Mouse (Mus musculus): ENCODE data around the gene Fga.

Gene Fga

DNA sequence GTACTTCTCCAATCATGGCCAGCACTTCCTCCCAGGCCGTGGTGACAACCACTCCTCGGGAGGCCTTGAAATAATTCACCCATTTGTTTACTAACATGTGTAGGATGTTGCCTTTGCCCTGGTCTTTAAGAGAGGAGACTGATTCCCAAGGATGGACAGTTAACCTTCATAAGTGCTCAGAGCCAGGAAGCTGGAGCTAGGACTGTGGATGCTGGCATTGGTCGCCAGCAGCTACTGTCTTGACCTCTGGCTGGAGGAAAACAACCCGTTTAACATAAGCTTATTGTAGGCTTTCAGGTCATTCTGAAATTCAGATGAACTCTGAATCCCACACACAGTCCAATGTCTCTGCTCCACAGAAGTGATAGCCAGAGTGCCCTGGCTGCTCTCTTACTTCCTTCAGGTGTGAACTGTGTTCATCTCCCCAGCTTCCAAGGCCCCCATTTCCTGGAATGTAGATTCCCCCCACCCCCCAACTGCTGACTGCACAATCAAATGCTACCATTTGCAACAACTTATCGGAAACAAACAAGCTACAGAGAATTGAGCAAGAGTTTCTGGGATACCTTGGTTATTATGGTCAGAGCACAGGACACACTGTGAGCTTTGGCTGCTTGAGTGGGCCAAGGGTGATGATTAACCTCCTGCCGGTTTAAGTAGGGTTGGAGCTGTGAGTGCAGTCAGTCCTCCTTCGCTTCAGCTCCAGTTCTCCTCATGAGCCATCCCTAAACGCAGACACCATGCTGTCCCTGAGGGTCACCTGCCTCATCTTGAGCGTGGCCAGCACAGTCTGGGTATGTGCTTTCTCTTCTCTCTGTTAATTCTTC is at the start of gene Fga:
TSS of gene Fga (plus strand) at position 602 of the 827 bp plus-strand sequence.
- DNase-seq (ENCODE audit: low spot score) = no peak

GRCm38 (mm10) chr3:82980818-82981217 is 45.1 kb upstream of the Fga start:
- no peak for DNase-seq (ENCODE audit: low spot score)

DNA sequence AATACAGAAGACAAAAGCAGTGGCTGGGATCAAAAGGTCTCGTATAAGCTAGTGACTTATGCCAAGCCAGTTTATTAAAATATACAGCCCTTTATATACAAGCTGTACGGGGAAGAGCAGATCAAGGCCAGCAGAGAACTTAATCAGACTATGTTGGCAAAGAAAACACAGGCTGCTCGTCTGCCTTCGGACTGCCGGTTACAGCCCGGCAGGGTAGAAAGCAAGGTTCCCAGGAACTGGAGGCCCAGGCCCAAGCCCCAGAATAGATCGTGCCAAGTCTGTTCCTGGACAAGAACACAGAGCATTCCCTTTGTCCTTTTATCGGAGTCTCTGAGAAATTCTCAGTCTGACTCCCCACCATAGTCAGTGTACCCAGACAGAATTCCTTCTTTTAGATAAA is 44.0 kb upstream of the Fga start:
- no peak for DNase-seq (ENCODE audit: low spot score)

GRCm38 (mm10) chr3:82984840-82985239 is 41.0 kb upstream of the Fga start:
- no peak for DNase-seq (ENCODE audit: low spot score)

- DNase-seq (ENCODE audit: low spot score) = no peak
Observed at GRCm38 (mm10) chr3:82991963-82992362, 33.9 kb upstream of the Fga start.

GRCm38 (mm10) chr3:82992956-82993355 is 32.9 kb upstream of the Fga start:
- DNase-seq (ENCODE audit: low spot score) = no peak

DNA sequence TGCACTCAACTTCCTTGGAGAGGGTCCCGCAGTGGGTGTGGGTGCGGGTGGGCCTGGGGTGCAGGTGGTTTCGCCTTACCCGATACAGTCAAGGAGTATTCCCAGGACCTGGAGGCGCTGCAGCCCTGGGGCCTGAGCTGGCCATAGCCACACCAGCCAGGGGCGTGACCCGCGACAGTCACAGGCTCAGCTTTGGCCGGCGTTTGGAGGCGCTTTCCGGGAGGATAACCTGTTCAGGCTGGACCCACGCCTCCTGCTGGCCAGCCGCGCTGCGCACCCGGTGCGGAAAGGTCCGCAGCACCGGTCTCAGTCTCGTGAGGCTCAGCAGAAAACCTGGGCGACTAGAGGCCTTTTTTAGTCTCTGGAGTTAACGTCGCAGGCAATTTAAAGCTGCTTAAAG is 30.5 kb upstream of the Fga start:
- DNase-seq (ENCODE audit: low spot score) = peak; percentile 45

GRCm38 (mm10) chr3:82996656-82997055 is 29.2 kb upstream of the Fga start:
- DNase-seq (ENCODE audit: low spot score) = no peak

- DNase-seq (ENCODE audit: low spot score) = no peak
Observed at GRCm38 (mm10) chr3:82998772-82999463, 27.0 kb upstream of the Fga start.

DNA sequence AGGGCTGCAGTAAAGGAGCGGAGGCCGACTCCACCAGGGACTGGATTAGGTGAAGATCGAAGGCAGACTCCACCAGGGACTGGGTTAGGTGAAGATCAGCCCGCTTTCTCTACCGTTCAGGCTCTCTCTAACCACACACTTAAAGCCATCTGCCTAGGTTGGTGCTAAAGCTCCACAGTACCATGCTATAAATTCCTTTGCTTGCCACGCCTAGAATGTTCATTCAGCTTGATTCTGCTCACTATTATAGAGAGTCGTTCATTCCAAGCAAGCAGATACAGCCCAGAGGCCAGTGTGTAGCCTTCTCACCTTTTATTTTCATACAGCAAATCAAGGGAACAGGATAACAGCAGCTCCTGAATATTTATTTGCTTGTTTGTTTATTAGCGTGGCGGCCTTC is 25.9 kb upstream of the Fga start:
- no peak for DNase-seq (ENCODE audit: low spot score)

DNA sequence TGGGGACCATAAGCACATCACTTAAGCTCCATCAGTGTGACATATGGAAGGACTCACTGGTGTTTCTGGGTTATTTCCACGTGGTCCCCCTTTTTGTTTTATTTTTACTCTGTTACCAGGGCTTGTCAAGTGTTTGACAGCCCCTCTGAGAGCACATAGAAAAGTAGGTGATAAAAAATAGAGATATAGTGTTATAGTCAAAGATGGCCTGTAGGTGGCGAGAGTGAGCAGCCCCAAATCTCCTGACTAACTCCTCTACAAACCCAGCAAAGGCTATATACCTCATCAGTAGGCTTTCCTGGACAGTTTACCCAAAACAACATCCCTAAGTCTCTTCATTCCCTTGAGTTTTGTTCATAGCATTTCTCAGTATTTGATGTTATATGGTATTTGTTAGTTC is 23.7 kb upstream of the Fga start:
- DNase-seq (ENCODE audit: low spot score) = no peak

DNA sequence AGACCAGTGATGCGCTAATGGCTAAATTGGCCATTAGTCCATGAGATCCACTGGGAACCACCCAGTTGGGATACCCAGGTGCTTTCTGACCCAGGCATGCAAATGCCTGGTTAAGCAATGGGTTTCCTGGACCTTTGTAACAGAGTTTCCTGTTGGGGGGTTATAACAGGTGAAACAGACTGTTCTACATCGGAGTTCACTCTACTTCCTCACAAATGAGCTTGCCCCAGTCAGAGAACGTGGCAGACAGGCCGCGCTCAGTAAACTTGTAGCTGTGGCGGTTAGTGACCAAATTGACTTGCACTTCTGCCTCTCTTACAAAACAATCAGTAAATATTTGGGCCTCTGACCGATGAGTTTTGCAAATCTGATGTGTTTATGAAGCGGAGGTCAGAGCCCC is 22.8 kb upstream of the Fga start:
- DNase-seq (ENCODE audit: low spot score) = no peak

GRCm38 (mm10) chr3:83004801-83005200 is 21.1 kb upstream of the Fga start:
- DNase-seq (ENCODE audit: low spot score) = no peak

GRCm38 (mm10) chr3:83007557-83007956 is 18.3 kb upstream of the Fga start, which contains the start of gene Fgg:
Fgg (plus strand) TSS chr3:83007724.
- no peak for DNase-seq (ENCODE audit: low spot score)

GRCm38 (mm10) chr3:83010291-83010690 is 15.6 kb upstream of the Fga start:
- no peak for DNase-seq (ENCODE audit: low spot score)

- DNase-seq (ENCODE audit: low spot score) = no peak
Observed at GRCm38 (mm10) chr3:83011136-83011535, 14.7 kb upstream of the Fga start.

DNA sequence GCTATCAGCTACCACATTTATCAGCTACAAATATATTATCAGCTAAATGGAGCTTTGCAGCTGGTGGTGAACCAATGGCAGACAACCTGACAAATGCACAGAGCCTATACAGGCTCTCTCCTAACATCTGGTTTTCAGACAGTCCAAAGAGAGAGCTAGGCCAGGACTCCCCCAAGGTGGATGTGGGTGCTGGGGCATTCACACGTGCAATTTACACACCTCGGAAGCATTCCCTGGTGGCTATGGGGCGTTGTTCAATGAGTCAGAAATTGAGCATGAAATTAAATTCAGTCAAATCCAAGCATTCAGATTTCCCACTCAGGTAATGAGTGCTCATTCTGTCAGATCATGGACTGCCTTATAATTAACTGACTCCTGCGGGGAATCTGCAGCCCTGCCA is 14.3 kb upstream of the Fga start:
- no peak for DNase-seq (ENCODE audit: low spot score)

GRCm38 (mm10) chr3:83012636-83013035 is 13.2 kb upstream of the Fga start:
- DNase-seq (ENCODE audit: low spot score) = no peak

- no peak for DNase-seq (ENCODE audit: low spot score)
Observed at GRCm38 (mm10) chr3:83013951-83014350, 11.9 kb upstream of the Fga start.

DNA sequence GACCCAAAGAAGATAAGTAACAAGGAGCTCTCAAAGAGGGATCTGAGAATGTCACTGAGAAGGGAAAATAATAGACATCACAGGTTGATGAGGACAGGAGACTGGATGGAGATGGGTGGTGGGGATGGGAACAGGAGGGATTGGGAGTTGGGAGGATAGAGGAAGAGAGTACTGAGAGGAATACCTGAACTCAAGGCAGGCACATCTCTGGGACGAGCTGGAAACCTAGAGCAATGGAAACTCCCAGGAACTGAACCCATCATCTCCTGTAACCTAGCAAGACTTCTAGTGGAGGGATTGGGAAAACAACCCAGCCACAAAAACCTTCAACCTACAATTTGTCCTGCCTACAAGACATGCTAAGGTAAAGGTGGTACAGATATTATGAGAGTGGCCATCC is 9.6 kb upstream of the Fga start:
- no peak for DNase-seq (ENCODE audit: low spot score)

DNA sequence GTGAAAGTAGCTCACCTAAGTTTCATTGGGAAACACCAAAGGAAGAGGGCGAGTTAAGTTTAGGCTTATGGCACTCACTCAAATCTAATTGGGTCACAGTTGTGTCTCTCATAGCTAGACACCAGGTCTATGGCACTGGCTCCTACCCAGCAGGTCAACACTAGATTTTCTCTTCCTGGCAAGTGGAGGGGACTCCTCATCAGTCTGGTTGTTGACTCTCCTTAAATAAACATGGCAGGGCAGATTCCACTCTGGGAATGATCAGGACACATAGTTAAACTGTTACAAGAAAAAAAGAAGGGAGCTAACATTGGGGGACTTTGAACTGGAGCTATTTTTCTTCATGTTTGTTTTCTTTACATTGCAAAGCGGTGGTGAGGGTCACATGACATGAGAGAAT is 5.5 kb upstream of the Fga start:
- DNase-seq (ENCODE audit: low spot score) = no peak

- DNase-seq (ENCODE audit: low spot score) = no peak
Observed at GRCm38 (mm10) chr3:83021176-83021575, 4.7 kb upstream of the Fga start.

- DNase-seq (ENCODE audit: low spot score) = no peak
Observed at GRCm38 (mm10) chr3:83025036-83025435, 840 bp upstream of the Fga start.

All from ovary, postnatal 10 days (tissue).